Mouse (Mus musculus) lung, embryonic 16.5 days (tissue): ENCODE data around the gene Smr3a. TPM values are rescaled to one million over a fixed set of nuclear protein-coding genes. Genes with fewer than 3 reads are reported as not detected.

Experiments
- ATAC-seq: fragments of 200-750 bp; cut with Nextera tagmentation; 2 replicates; pipeline ENCODE4 v1.8.0; 2017; ENCODE audit warnings: low read depth, mild to moderate bottlenecking, moderate library complexity
- H3K27ac ChIP-seq: fragments of 300-500 bp; sonication (generic); 2 replicates; pipeline ENCODE4 v1.5.1; 2014; ENCODE audit warnings: mild to moderate bottlenecking, control low read depth, low read length
- H3K27me3 ChIP-seq: fragments of 300-500 bp; sonication (generic); 2 replicates; pipeline ENCODE4 v1.6.1; 2014; ENCODE audit warnings: low read depth, low read length, mixed read lengths; ENCODE audit not compliant: control insufficient read depth, insufficient read depth
- H3K36me3 ChIP-seq: fragments of 300-500 bp; sonication (generic); 2 replicates; pipeline ENCODE4 v1.6.1; 2014; ENCODE audit warnings: low read length; ENCODE audit not compliant: control insufficient read depth, insufficient read depth
- H3K4me1 ChIP-seq: fragments of 300-500 bp; sonication (generic); replicated peaks from 2 replicates; pipeline ENCODE4 v1.6.1; 2014; ENCODE audit warnings: low read length, mixed read lengths; ENCODE audit not compliant: control insufficient read depth, insufficient read depth
- H3K4me2 ChIP-seq: fragments of 300-500 bp; sonication (generic); 2 replicates; pipeline ENCODE4 v1.6.1; 2014; ENCODE audit warnings: low read depth, low read length, control low read depth
- H3K4me3 ChIP-seq: fragments of 300-500 bp; sonication (generic); 2 replicates; pipeline ENCODE4 v1.5.1; 2014; ENCODE audit warnings: mild to moderate bottlenecking, low read length, control low read depth
- H3K9ac ChIP-seq: fragments of 300-500 bp; sonication (generic); 2 replicates; pipeline ENCODE4 v1.6.1; 2014; ENCODE audit warnings: low read length, control low read depth
- H3K9me3 ChIP-seq: fragments of 300-500 bp; sonication (generic); 2 replicates; pipeline ENCODE4 v1.6.1; 2016; ENCODE audit warnings: low read length; ENCODE audit not compliant: control insufficient read depth
- WGBS: fragments of 180-500 bp; shearing (Covaris S2); extraction: QIAGEN DNeasy Blood & Tissue Kit; methylation state at CpG from one replicate; pipeline ENCODE4 v1.1.7; 2014; 5-methylcytosine and 5-hydroxymethylcytosine counted together
- polyA plus RNA-seq: library from polyadenylated mRNA; unstranded; fragments of >200 nt; fragmentation: Nextera tagmentation; extraction: Ambion mirVana; gene quantifications from 2 replicates; pipeline ENCODE4 v1.2.1, GENCODE M21; 2015

Smr3a gene
- polyA plus RNA-seq = not detected in 2 replicates

DNA sequence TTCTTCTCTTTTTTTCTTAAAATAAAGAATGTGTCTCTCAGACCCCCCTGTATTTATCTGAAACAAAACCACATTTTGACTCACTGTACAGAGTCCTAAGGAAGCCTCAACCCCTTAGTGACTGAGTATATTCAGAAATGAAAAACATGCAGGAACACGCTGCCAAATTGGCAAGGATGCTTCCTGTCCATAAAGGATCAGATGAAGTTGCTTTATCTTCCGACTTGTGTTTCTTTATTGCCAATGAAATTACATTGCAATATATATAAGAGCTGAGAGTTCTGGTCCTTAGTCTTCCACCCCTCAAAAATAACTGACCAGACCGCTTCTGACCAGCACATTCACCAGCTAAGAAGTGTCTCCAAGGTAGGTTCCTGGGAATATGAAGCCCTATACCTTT is at the start of gene Smr3a:
Smr3a (plus strand) TSS at position 301 of the 400 bp plus-strand sequence.
- H3K27me3 ChIP-seq = no peaks in the 10 kb centered on the region
- WGBS = 75% methylated on average over 3 of the region's 3 CpGs
- no peak within 1 kb of the TSS for H3K4me2 ChIP-seq

DNA sequence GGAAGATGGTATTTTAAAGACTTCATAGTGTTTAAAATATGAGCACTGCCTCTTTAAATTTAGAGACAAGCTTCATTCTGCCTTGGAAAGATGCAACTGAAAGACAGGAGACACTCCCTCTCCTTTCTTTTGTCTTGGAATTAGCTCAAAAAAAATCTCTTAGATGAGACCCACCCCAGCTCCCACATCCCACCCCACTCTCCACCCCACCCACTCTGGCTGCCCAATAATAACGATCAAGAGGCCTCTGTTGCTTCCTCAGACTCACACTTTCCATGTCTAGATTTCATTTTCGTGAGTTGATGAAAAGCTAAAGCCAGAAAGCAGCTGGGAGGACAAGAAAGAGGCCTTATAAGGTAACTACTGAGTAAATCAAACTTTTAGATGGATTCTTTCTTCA is 33.1 kb upstream of the Smr3a start, which contains the start of the genes 2310003L06Rik and Gm28434:
2310003L06Rik (plus strand) TSS at position 259 of the 400 bp plus-strand sequence.
Gm28434 (plus strand) TSS at position 317 of the 400 bp plus-strand sequence.
- H3K27me3 ChIP-seq = no peaks in the 10 kb centered on the region
- no peak within 1 kb of the TSS for H3K27ac ChIP-seq
- no peaks in the 10 kb centered on the region for H3K36me3 ChIP-seq
- H3K9ac ChIP-seq = no peak within 1 kb of the TSS
- ATAC-seq = no peak
- no peaks in the 10 kb centered on the region for H3K4me1 ChIP-seq
- no peaks in the 10 kb centered on the region for H3K9me3 ChIP-seq
- WGBS = 46% methylated on average over 2 of the region's 2 CpGs
- H3K4me2 ChIP-seq = no peak within 1 kb of the TSS
- no peak within 1 kb of the TSS for H3K4me3 ChIP-seq

More for the DNA sequence above, at the start of gene Smr3a:
- Histone ChIP-seq H3K27ac (no peak within 1 kb of the TSS), H3K9me3 (no peaks in the 10 kb centered on the region), H3K36me3 (no peaks in the 10 kb centered on the region), H3K4me1 (no peaks in the 10 kb centered on the region), H3K4me3 (no peak within 1 kb of the TSS), H3K9ac (no peak within 1 kb of the TSS)
- no peak for ATAC-seq

DNA sequence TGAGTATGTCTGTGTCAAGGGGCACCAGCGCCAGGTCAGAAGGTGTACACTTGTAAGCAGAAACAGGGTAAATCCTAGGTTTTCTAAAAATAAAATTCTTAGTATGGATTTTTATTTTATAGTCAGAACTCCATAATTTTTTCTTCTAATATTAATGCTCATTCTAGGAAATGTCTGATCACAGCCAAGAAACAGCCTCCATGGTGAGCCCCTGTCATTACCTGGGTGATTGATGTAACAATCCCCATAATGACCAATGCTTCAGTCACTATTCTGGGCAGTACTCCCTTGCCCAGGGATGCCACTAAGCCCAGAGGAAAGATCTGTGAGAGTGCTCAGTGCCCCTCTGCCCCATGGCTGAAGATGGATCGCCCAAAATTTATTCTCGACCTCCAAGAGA is 23.2 kb upstream of the Smr3a start, which contains the start of gene Cabs1:
Cabs1 (plus strand) TSS at position 301 of the 400 bp plus-strand sequence.
- no peaks in the 10 kb centered on the region for H3K9me3 ChIP-seq
- H3K4me3 ChIP-seq = no peak within 1 kb of the TSS
- no peak for ATAC-seq
- no peaks in the 10 kb centered on the region for H3K27me3 ChIP-seq
- H3K9ac ChIP-seq = no peak within 1 kb of the TSS
- H3K4me1 ChIP-seq = no peaks in the 10 kb centered on the region
- no peaks in the 10 kb centered on the region for H3K36me3 ChIP-seq
- H3K4me2 ChIP-seq = no peak within 1 kb of the TSS
- H3K27ac ChIP-seq = no peak within 1 kb of the TSS
- 73% methylated on average over 3 of the region's 3 CpGs for WGBS

DNA sequence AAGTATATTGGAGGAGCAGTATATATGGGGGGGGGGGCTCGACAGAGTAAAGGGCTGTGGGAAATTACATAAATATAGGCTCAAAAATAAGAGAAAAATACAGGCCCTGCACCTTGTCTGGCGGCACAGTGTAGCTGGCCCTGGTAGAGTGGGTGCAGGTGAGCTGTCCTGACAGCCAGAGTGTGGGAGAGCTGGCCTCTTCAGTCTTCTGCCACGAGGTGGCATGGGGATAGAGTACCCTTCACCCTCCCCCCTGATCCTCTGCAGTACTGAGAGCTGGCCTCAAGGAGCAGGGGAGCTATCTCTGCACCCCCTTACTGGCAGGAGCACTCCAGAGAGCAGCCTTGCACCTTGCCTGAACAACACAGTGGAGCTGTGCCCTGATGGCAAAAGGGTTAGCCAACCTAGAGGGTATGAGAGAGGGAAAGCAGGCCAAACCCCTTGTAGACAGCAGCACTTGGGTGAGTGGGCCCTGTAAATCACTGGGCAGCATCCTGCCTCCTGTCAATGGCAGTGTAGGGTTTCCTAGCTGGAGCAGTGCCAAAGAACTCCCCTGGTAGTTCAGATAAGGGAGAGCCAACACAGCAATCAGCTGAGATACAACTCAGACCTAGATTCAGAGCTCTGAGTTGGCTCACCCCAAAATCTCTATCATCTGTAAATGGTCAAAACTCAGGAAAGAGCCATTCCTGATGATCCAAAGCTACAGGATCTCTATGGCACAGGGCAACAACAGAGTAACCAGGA is 19.7 kb upstream of the Smr3a start:
- Histone ChIP-seq H3K9me3 (no peaks in the 10 kb centered on the region), H3K27ac (no peak overlapping the region), H3K36me3 (no peaks in the 10 kb centered on the region), H3K4me2 (no peak overlapping the region), H3K4me1 (no peaks in the 10 kb centered on the region), H3K4me3 (no peak overlapping the region), H3K9ac (no peak overlapping the region), H3K27me3 (no peaks in the 10 kb centered on the region)
- ATAC-seq = no peak
- 50% methylated on average over 3 of the region's 3 CpGs for WGBS

DNA sequence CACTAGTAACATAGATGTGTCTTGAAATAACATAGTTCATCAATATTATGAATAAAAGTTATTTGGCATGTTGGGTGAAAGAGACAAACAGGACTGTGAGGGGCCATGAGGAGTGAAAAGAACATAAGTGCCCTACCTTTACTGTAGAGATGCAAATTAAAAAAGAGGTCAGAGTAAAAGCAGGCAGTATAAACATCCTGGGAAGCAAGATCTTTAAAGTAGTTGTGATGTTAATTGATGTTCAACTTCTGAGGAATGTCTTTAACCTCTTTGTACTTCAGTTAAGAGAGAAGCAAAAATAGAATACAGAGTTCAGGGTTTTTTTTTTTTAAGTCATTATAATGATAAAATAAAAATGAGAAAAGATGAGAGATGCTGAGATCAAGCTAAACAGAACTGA is 2.9 kb downstream of the Smr3a start:
- Histone ChIP-seq H3K4me2 (no peak overlapping the region), H3K27me3 (no peaks in the 10 kb centered on the region), H3K9ac (no peak overlapping the region), H3K4me3 (no peak overlapping the region), H3K36me3 (no peaks in the 10 kb centered on the region), H3K9me3 (no peaks in the 10 kb centered on the region), H3K27ac (no peak overlapping the region), H3K4me1 (no peaks in the 10 kb centered on the region)
- ATAC-seq = no peak

Other genes starting within 250 kb of the Smr3a start
- not detected in 2 replicates for gene Csn1s2a, start 228.0 kb upstream of the Smr3a start, polyA plus RNA-seq
- gene Csn1s2b, start 194.5 kb upstream of the Smr3a start, polyA plus RNA-seq = not detected in 2 replicates
- gene Prr27, start 176.9 kb upstream of the Smr3a start, polyA plus RNA-seq = not detected in 2 replicates
- gene Odam, start 117.5 kb upstream of the Smr3a start, polyA plus RNA-seq = not detected in 2 replicates
- gene Csn3, start 77.0 kb upstream of the Smr3a start, polyA plus RNA-seq = not detected in 2 replicates
- gene 2310003L06Rik, start 33.1 kb upstream of the Smr3a start, polyA plus RNA-seq = not detected in 2 replicates
- gene Gm28434, start 33.0 kb upstream of the Smr3a start, polyA plus RNA-seq = not detected in 2 replicates
- not detected in 2 replicates for gene Cabs1, start 23.1 kb upstream of the Smr3a start, polyA plus RNA-seq
- gene Smr2, start 84.0 kb downstream of the Smr3a start, polyA plus RNA-seq = not detected in 2 replicates
- gene Gm11116, start 109.0 kb downstream of the Smr3a start, polyA plus RNA-seq = not detected in 2 replicates
- not detected in 2 replicates for gene Gm11115, start 151.6 kb downstream of the Smr3a start, polyA plus RNA-seq